Mouse (Mus musculus) liver, postnatal 0 days (tissue): Measurements from ENCODE around the gene Il4i1.

Experiments
- CTCF ChIP-seq: sonication (generic); IDR thresholded peaks from 2 replicates; pipeline ENCODE4 v1.5.1; 2016; ENCODE audit warnings: antibody characterized with exemption, low read depth
- EP300 ChIP-seq: IDR thresholded peaks from 2 replicates; pipeline ENCODE4 v1.6.1; 2016; ENCODE audit warnings: antibody characterized with exemption, low read depth, mild to moderate bottlenecking

DNA sequence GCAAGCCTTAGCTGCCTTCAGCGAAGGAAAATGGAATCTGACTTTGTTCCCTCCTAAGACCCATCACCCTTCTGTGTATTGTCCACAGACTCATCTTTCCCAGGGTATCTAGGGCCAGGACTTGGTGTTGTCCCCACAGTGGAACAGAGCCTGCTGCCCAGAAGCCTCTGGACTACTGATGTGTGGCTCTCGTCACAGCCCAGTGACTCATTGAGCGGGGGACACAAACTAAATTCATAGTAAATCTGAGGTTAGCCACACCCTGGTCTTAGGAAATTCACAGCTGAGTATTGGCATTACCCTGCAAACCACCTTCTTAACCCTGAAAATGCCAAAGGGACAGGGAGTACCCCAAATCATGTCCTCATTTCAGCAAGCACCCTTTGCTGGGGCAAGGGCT, 10.6 kb downstream of the Il4i1 start:
- TF ChIP-seq EP300: no peak
- TF ChIP-seq CTCF: no peak
